Mouse (Mus musculus) inflammation-experienced regulatory T-cells, adult 6 months (primary cell): ENCODE measurements around the gene Chac2. TPM values are rescaled to one million over a fixed set of nuclear protein-coding genes. Genes with fewer than 3 reads are reported as not detected.
"Not testable (repeated sequence)": the region's sequence is repeated elsewhere in the genome, so short reads cannot be mapped to it uniquely, and the experiment has no call there.

Experiments used
- ATAC-seq: one replicate; pipeline ENCODE4 v1.8.0; 2017
- polyA plus RNA-seq, 3 experiments: library from polyadenylated mRNA; unstranded; fragments of 100-300 nt; shearing (Covaris generic); gene quantifications; one replicate each; pipeline ENCODE4 v1.2.1; 2017

The Chac2 gene
- 10 to 100 TPM; 10.1 to 18.6 (median 12.5) TPM for polyA plus RNA-seq

DNA sequence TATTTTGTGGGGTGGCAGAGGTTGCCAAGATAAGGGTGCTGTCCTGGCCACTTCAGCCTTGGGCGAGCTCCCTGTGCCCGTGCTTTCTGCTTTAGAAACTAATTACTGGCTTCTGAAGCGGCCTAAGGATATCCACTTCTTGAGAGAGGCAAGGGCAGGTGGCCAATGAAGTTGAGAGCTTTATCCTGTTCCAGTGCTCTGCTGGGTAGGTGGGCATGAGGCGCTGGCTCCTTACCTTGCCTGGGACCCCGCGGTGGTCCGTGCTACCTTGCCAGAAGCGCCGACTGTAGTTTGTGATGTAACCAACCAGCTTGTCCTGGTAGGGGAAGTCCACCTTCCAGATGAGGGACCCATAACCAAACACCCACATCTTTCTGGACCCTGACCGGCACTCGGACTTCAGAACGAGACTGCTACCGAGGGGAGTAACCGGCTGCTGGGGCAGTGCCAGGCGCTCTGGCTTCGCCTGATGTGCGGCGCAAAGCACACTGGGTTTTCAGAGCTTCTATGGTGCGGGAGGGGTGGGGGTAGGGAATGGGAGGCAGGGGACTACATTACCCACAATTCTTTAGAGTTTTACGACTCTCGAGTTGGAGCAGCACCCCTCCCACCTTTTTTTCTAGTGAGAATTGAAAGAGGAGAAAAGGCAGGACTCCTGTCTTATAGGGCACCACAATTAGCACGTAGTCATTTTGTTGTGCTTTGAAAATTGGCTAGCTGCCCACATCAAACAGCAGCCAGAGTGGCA, at the start of gene Chac2:
TSS of gene Chac2 (minus strand) at position 474 of the 748 bp plus-strand sequence.
- ATAC-seq: peak; percentile 94

DNA sequence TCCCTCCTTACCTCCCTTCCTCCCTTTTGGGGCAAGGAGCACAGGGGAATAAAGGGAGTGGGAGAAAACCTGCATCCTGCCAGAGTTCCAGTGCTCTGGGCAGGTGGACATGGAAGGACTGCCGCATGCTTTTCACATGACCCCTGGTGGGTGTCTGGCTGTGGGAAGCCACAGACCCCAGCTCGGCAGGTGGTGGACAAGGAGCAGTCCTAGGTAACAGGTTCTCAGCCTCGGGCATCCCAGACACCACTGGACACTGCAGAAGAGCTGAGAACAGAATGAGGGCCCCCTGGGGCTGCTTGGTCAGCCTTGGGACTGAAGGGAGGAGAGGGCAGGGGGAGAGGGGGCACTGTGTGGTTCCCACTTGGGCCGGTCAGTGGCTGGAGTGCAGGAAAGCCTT, 48.8 kb upstream of the Chac2 start:
- no peak for ATAC-seq

DNA sequence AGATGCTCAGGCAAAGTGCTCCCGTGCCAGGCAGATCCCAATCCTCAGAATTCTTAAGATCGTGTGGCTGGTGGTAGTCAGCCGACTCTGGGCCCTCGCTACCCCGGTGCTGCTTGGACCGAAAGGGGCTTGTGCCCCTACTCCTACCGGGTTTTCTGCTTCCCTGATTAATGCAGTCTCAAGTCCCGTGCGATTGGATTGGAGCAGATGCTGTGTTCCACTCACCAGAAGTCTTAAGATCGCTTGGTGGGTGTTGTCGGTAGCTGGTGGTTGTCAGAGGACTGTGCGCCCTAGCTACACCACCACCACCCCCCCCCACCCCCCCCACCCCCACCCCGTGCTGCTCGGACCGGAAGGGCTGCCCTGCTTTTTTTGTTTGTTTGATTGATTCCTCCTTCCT, 31.3 kb upstream of the Chac2 start:
- not testable (repeated sequence) for ATAC-seq

DNA sequence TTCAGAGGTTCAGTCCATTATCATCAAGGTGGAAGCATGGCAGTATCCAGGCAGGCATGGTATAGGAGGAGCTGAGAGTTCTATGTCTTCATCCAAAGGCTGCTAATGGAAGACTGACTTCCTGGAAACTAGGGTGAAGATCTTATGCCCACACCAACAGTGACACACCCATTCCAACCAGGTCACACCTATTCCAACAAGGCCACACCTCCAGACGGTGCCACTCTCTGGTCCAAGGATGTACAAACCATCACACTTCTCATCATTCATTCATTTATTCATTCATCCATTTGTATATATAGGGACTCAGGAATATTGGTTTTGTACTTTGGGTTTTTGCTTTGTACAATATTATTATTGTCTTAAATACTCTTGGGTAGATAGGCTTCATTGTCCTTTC, 23.5 kb upstream of the Chac2 start:
- ATAC-seq: not testable (repeated sequence)

DNA sequence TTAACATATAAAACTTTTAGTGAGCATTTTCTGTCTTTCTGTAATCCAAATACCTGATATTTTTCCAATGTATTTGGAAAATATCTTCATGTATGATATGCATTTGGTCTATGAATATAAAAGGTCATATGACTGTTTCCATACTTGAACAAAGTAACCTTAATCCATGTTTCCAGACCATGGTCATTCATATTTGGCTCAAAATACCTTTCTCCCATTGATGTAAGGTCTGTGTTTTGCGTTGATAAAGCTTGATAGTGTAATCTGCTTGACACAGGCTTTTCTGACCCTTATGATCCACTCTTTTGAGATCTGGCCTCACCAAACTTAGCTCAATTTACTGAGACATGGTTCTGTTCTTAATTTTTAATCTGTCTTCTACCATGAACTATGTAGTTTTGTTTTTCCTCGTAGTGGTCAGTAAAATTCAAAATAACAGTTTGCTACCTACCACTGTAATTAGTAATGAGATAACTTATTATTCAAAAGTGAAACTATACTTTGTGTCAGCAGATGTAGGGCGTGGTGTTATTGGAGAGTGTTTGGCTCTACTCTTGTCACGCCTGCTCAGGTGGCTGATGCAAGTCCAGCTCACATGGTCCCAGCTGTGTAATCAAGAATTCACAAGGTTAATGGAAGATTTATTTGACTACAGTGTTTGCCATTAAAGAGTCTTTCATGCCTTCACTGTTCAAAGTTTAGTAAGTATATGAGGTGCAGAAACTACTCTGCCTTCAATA, 15.2 kb upstream of the Chac2 start:
- no peak for ATAC-seq

DNA sequence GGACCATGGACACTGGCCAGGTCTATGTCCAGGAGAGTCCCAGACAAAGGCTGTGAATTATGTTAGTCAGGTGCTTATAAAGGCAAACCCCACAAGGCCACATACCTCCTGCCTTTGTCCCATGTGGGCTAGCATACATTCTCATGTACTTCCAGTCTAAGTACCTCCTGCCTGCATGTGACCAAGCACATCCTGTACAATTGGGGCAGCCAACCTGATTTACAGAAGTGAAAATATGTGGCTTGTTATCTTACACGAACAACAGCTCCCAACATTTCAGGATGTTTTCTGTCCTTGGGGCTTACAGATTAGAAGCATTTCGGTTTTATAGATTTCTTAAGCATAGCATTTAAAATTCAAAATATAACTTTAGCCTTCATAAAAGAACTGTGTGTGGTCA, 13.9 kb upstream of the Chac2 start:
- ATAC-seq: no peak

DNA sequence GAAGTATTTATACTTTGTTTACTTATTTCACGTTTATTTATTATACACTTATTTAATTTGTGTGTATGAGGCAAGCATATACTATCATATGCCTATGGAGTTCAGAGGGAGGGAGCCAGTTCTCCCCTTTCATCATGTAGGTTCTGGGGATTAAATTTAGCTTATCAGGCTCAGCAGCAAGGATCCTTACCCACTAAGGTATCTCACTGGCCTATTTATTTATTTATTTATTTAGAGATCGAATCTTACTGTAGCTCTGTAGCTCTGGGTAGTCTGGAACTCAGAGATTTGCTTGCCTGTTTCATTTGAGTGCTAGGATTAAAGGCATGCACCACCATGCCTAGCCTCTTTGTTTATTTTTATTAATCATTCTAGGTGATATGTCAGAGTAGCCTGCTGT, 12.6 kb upstream of the Chac2 start:
- ATAC-seq: no peak

DNA sequence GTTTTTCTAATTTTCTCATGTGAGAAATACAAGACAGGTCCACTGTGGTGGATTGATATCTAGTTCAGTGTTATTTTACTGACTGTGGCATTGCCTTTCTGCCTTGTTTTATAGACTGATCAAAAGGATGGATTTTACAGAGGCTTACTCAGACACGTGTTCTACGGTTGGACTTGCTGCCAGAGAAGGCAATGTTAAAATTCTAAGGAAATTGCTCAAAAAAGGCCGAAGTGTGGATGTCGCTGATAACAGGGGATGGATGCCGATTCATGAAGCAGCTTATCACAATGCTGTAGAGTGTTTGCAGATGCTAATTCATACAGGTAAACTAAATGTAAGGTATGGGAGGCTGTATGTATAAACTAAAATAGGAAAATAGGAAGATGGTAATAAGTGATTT, 12.0 kb upstream of the Chac2 start:
- ATAC-seq: no peak

DNA sequence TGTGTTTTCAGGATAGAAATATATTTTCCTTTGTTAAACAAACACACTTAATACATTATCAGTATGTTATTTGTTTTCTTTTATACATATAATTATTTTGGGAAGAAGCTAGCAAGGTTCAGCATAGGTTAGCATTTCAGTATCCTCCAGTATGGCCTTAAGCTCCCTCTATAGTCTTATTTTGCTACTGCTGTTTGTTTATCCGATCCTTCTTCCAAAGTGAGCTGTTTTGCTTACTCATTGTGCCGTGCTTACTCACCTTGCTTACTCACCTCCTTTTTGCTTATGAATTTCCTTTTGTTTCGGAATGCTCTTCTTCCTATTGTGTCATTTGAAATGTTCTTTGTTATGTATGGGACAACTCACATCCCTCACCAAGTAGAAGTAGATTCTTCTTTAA, 10.5 kb upstream of the Chac2 start:
- ATAC-seq: no peak

DNA sequence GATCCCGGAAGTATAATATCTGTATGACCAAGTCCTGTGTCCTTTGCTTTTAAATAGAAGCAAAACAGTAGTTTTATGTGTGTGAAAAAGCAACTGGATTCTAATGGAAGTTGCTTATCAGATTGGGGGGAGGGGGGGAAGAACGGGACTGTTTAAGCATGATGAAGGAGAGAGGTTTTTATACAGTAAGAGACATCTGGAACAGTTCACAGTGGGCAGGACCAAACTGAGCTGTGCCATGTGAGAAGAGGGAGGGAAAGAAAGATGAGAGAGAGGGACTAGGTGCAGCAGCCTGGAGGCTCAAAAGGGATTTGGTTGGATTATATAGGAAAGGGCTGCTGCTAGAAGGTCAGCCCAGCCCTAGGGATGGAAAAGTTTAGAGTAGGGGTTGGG, 471 bp upstream of the Chac2 start:
- ATAC-seq: peak; percentile 15

DNA sequence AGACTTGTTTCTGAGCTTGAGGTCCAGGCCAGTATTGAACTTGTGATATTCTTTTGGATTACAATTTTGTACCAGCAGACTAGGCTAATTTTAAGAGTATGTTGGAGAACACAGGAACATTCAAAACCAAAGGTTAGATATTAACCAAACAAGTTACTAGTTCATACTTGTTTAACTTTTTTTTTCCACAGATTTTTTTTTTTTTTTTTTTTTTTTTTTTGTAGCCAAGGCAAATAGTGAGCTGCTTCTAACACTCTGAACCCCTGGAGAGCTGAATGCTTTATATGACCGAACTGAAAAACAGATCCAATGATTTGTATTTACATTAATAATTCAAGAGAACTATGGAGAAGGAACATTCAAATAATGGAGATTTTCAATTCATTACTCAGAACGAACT, 913 bp downstream of the Chac2 start:
- ATAC-seq: no peak

DNA sequence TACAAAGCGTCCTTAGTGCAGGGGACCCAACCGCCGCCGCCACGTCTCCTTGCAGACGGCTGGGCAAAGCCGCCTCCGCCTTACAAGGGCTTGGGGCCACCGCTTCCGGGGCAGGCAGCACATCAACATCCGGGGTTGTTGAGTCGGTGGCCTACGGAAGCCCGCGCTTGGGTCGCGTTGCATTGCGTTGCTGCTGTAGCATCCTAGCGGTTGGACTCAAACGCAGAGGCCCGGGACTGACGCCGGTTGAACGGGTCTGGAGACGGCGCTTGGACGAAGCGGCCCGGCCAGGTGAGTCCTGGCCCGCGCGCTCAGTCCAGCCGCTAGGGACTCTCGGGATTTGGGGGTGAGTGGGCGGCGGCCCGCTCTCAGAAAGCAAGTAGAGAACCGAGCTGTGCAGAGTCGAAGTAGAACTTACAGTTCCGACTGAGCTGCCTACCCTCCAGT, 31.8 kb downstream of the Chac2 start, which contains the start of gene Erlec1:
TSS of gene Erlec1 (minus strand) at position 57 of the 447 bp plus-strand sequence.
- ATAC-seq: peak; percentile 98

DNA sequence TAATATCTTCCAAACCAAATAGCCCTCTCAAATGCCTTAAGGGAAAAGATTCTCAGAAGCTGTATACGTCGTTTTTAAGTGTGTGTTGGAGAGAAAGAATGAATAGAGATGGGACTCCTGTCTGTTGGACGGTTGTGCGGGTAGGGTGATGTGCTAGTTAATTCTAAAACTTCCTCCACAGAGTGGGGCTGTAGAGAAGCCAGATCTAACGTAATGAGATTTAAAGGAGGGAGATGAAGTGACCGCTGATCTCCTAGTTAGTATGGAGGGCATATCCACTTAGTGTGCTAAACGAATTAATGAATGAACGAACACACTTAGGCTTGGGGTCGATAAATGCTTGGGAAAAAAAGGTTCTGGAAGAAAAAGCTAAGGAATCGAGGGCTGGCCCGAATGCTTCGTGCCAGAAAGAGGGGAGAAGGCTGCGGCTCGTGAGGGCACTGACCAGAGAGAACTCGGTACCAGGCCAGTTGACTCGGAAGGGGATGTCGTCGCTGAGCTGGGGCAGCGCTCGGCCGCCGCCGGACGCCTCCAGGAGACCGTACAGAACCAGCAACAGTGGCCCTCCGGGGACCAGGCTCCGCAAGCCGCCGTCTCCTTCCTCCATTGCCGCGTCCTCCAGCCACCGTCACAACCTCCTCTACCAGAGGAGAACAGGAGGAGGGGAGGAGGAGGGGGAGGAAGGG, 32.5 kb downstream of the Chac2 start:
- ATAC-seq: peak; percentile 44

DNA sequence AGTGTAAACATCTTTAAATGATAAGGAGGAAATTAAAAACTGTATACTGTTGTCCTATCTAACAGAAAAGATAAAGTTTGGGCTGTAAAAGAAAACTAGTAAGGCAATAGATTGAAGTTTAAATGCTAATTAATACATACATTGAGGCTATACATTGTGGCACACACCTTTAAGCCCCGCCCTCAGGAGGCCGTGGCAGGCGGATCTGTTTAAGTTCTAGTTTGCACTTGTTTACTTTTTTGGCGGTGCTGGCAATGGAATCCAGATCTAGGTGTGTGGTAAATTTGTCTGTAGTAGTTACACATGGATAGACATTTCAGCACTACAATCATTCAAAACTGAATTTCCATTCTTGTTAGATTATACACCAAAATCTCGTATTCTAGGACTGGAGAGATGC, 33.3 kb downstream of the Chac2 start:
- no peak for ATAC-seq

DNA sequence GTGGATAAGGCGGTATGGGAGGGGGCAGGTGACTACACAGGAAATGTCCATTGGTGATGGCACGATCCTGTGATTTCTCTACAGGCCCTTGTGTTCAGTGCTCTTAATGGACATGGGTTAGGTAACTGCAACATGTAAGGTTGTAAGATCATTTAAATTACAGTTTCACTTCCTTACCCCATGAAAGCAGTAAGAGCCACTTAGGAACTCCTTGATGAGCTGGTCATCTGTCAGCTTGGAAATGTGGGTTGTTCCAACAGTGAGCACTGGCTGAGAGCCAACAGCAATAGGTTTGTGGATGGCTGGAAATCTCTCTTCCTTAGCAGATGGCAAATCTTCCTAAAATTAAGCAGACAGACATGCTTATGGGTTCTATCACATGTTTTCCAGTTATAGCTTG, 42.6 kb downstream of the Chac2 start:
- no peak for ATAC-seq

DNA sequence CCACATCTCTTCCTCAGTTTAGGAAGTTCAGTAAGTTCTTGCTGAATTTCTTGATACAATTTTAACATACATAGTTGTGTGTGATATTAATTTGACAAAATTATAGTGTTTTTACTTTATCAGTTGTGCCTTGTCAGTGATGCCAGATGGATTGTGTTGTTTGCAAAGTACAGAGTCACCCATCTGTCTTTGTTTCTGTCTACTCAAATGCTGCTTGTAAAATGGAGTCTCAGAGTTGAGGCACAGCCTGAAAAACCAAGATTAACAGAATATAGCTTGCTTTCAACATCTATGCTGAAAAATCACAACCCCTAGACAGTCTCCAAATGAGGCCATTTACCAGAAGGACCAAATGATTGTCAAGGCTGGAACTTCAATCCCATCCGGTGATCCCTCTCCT, 57.7 kb downstream of the Chac2 start:
- no peak for ATAC-seq

DNA sequence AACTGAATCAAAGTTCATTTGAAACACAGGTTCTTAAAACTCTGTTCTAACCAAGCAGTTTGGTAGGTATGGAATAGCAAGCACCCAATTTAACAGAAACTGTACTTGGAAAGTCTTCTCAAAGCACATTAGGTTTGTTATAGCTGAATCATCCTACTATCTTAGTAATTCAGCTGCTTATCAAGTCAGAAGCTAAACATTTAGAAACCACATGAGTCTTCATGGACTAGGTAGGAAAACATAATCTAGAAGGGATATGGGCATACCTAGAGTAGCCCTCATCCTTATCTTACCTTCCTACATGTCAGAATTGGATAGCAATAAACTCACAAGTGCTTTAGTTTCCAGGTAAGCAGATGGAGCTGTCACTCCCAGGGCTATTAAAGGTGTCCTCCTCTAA, 58.1 kb downstream of the Chac2 start:
- no peak for ATAC-seq

Other genes with a start within 250 kb of the Chac2 start
- 10 to 100 TPM; 22.2 to 29.8 (median 27.3) TPM for gene Psme4, start 214.6 kb downstream of the Chac2 start, polyA plus RNA-seq
- gene Gpr75, start 101.0 kb downstream of the Chac2 start, polyA plus RNA-seq: not detected
- 10 to 100 TPM; 55.9 to 83.5 (median 68.2) TPM for gene Asb3, start 100.9 kb downstream of the Chac2 start, polyA plus RNA-seq
- gene Erlec1, start 32.0 kb downstream of the Chac2 start, polyA plus RNA-seq: 10 to 100 TPM; 11.2 to 18.2 (median 16.0) TPM
- gene Gm17332, start 196.1 kb upstream of the Chac2 start, polyA plus RNA-seq: not detected